Mouse (Mus musculus) spleen, embryonic (tissue): ENCODE data around the gene Fbf1.

Source experiments
- CTCF ChIA-PET: fragments of 350-600 bp; sonication (Branson Sonifier 250); formaldehyde crosslinking; loops from one replicate; lab custom pipeline; 2022; lab: Charles Lee

Gene Fbf1

GRCm38 (mm10) chr11:116185836-116186235, 17.9 kb upstream of the Fbf1 start:
- CTCF ChIA-PET = no interaction called here

- CTCF ChIA-PET = no interaction called here
These were observed 10.6 kb upstream of the Fbf1 start for GRCm38 (mm10) chr11:116178411-116179121.

GRCm38 (mm10) chr11:116176010-116176409, 8.0 kb upstream of the Fbf1 start:
- CTCF ChIA-PET = interaction anchor here (0.7 kb wide), 1 partner anchor 302 kb away, joined by 4 read pairs; no protein-coding TSS in a partner anchor

- CTCF ChIA-PET = no interaction called here
These were observed 6.9 kb upstream of the Fbf1 start for GRCm38 (mm10) chr11:116174775-116175448.

GRCm38 (mm10) chr11:116171959-116172358, 4.0 kb upstream of the Fbf1 start:
- CTCF ChIA-PET = no interaction called here

GRCm38 (mm10) chr11:116170003-116170800, 2.2 kb upstream of the Fbf1 start:
- CTCF ChIA-PET = no interaction called here

- CTCF ChIA-PET = interaction anchor here (0.7 kb wide), 1 partner anchor 280 kb away, joined by 19 read pairs; no protein-coding TSS in a partner anchor
These were observed 1.2 kb upstream of the Fbf1 start for GRCm38 (mm10) chr11:116169214-116169613.

GRCm38 (mm10) chr11:116167232-116167631, 734 bp downstream of the Fbf1 start:
- CTCF ChIA-PET = interaction anchor here (0.5 to 0.6 kb wide), 2 partner anchors 21 to 321 kb away, joined by 3 to 7 read pairs; no protein-coding TSS in a partner anchor

GRCm38 (mm10) chr11:116163002-116163401, 5.0 kb downstream of the Fbf1 start:
- CTCF ChIA-PET = interaction anchor here (0.6 kb wide), 1 partner anchor 105 kb away, joined by 5 read pairs; no protein-coding TSS in a partner anchor

GRCm38 (mm10) chr11:116162146-116162545, 5.8 kb downstream of the Fbf1 start:
- CTCF ChIA-PET = no interaction called here

- CTCF ChIA-PET = no interaction called here
These were observed 6.7 kb downstream of the Fbf1 start for GRCm38 (mm10) chr11:116161312-116161711.

GRCm38 (mm10) chr11:116150960-116151359, 17.0 kb downstream of the Fbf1 start:
- CTCF ChIA-PET = interaction anchor here (0.5 kb wide), 1 partner anchor 46 kb away, joined by 4 read pairs; no protein-coding TSS in a partner anchor

GRCm38 (mm10) chr11:116149341-116149740, 18.6 kb downstream of the Fbf1 start:
- CTCF ChIA-PET = interaction anchor here (0.5 kb wide), 1 partner anchor 161 kb away, joined by 3 read pairs; no protein-coding TSS in a partner anchor

GRCm38 (mm10) chr11:116148761-116149221, 19.2 kb downstream of the Fbf1 start:
- CTCF ChIA-PET = no interaction called here

- CTCF ChIA-PET = no interaction called here
These were observed 21.5 kb downstream of the Fbf1 start for GRCm38 (mm10) chr11:116146294-116146985.

- CTCF ChIA-PET = no interaction called here
These were observed 22.3 kb downstream of the Fbf1 start for GRCm38 (mm10) chr11:116145481-116146293.

GRCm38 (mm10) chr11:116143468-116143867, 24.5 kb downstream of the Fbf1 start:
- CTCF ChIA-PET = no interaction called here

- CTCF ChIA-PET = no interaction called here
These were observed 25.6 kb downstream of the Fbf1 start for GRCm38 (mm10) chr11:116142211-116142991.

- CTCF ChIA-PET = no interaction called here
These were observed 29.4 kb downstream of the Fbf1 start, which contains the start of gene Mrpl38 for GRCm38 (mm10) chr11:116138468-116139138. Gene Mrpl38 (minus strand): TSS chr11:116138868.
